Mouse (Mus musculus) midbrain, embryonic 13.5 days (tissue): ENCODE measurements around the gene Atat1. TPM values are rescaled to one million over a fixed set of nuclear protein-coding genes. Genes with fewer than 3 reads are reported as not detected.

Experiments used
- ATAC-seq: fragments of 200-750 bp; cut with Nextera tagmentation; 2 replicates; pipeline ENCODE4 v1.8.0; 2017; ENCODE audit warnings: mild to moderate bottlenecking, moderate TSS enrichment, moderate library complexity
- H3K27ac ChIP-seq: fragments of 300-500 bp; sonication (generic); 2 replicates; pipeline ENCODE4 v1.5.1; 2015; ENCODE audit warnings: inconsistent platforms, mild to moderate bottlenecking, moderate library complexity
- H3K27me3 ChIP-seq: fragments of 300-500 bp; sonication (generic); 2 replicates; pipeline ENCODE4 v1.6.1; 2015; ENCODE audit warnings: mild to moderate bottlenecking, inconsistent platforms
- H3K36me3 ChIP-seq: fragments of 300-500 bp; sonication (generic); 2 replicates; pipeline ENCODE4 v1.6.1; 2015; ENCODE audit warnings: mild to moderate bottlenecking, inconsistent platforms
- H3K4me1 ChIP-seq: fragments of 300-500 bp; sonication (generic); replicated peaks from 2 replicates; pipeline ENCODE4 v1.6.1; 2015; ENCODE audit warnings: inconsistent platforms
- H3K4me2 ChIP-seq: fragments of 300-500 bp; sonication (generic); replicated peaks from 2 replicates; pipeline ENCODE4 v1.6.1; 2015; ENCODE audit warnings: moderate library complexity, mild to moderate bottlenecking, inconsistent platforms
- H3K4me3 ChIP-seq: fragments of 300-500 bp; sonication (generic); replicated peaks from 2 replicates; pipeline ENCODE4 v1.5.1; 2015; ENCODE audit warnings: mild to moderate bottlenecking, inconsistent platforms
- H3K9ac ChIP-seq: fragments of 300-500 bp; sonication (generic); replicated peaks from 2 replicates; pipeline ENCODE4 v1.6.1; 2015; ENCODE audit warnings: mild to moderate bottlenecking, inconsistent platforms
- H3K9me3 ChIP-seq: fragments of 300-500 bp; sonication (generic); 2 replicates; pipeline ENCODE4 v1.6.1; 2016; ENCODE audit warnings: mild to moderate bottlenecking, inconsistent platforms
- WGBS: fragments of 180-500 bp; shearing (Covaris S2); methylation state at CpG from one replicate; pipeline ENCODE4 v1.1.7; 2015; 5-methylcytosine and 5-hydroxymethylcytosine counted together
- polyA plus RNA-seq: library from polyadenylated mRNA; unstranded; fragments of >200 nt; fragmentation: Nextera tagmentation; extraction: Ambion mirVana; gene quantifications from 2 replicates; pipeline ENCODE4 v1.2.1, GENCODE M21; 2015

The Atat1 gene
- polyA plus RNA-seq, 1 experiment from 2014 or later, result 466 TPM

DNA sequence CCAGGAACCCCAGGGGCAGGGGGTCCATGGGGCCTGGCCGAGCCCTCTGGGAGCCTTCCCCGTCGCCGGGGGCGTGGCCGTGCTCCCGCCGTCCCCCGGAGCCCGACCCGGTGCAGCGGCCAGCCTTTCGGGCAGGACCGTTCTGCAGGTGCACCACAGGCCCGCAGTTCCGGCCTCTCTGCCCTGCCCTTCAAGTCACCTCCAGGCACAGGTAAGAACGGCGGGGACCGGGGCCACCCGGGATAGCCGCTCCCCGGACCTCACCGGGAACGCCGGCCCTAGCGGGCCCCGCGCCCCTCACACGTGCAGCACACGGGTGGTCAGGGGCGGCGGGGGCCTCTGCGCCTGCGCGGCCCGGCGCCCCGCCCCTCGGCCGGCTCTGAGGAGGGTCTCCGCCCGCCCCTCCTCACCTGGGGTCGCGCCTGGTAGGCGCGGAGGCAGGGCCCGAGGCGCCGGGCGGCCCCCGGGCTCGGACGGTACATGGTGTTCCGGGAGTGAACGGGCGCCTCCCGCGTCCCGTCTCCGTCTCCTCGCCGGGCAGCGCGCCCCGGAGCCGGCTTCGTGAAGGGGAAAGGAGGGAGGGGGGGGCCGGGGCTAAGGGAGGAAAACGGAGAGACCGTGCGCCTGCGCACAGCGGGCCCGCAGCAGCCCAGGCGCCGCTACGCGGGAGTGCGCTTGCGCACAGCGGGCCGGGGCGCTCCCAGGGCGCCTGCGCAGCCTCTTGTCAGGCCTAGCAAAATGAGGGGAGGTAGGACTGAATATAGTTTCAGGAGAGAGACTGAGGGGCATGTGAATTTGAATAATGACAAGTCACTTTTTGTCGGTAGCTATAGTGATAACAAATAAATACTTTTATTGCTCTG, 12.9 kb downstream of the Atat1 start, which contains the start of gene 2310061I04Rik:
Gene 2310061I04Rik (minus strand): TSS at position 651 of the 863 bp plus-strand sequence.
- Histone ChIP-seq H3K9me3 (no peaks in the 10 kb centered on the region), H3K4me3 (peak within 1 kb of the TSS; percentile 80), H3K4me1 (peaks cover 23% of the 10 kb centered on the region), H3K4me2 (peak within 1 kb of the TSS; percentile 100), H3K27ac (peak within 1 kb of the TSS; percentile 93), H3K9ac (peak within 1 kb of the TSS; percentile 93), H3K27me3 (no peaks in the 10 kb centered on the region), H3K36me3 (peaks cover 69% of the 10 kb centered on the region)
- WGBS, result under 1% methylated on average over 80 of the region's 86 CpGs
- peak; percentile 94 for ATAC-seq

DNA sequence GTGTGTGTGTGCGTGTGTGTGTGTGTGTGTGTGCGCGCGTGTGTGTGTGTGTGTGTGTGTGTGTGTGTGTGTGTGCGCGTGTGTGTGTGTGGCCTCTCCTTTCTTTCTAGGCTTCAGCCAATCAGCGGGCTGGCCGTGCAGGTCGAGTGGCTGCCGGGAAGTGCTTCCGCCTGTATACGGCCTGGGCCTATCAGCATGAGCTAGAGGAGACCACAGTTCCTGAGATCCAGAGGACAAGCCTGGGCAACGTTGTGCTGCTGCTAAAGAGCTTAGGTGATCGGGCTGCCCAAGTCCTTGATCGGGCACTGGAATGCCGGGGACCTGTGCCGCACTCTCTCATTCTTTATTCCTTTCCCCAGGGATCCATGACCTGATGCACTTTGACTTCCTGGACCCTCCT, 22.1 kb downstream of the Atat1 start:
- Histone ChIP-seq H3K4me1 (no peaks in the 10 kb centered on the region), H3K27me3 (no peaks in the 10 kb centered on the region), H3K9me3 (no peaks in the 10 kb centered on the region), H3K4me3 (no peak overlapping the region), H3K36me3 (peaks cover 96% of the 10 kb centered on the region), H3K27ac (no peak overlapping the region), H3K4me2 (no peak overlapping the region), H3K9ac (no peak overlapping the region)
- no peak for ATAC-seq
- 91% methylated on average over 11 of the region's 17 CpGs for WGBS

DNA sequence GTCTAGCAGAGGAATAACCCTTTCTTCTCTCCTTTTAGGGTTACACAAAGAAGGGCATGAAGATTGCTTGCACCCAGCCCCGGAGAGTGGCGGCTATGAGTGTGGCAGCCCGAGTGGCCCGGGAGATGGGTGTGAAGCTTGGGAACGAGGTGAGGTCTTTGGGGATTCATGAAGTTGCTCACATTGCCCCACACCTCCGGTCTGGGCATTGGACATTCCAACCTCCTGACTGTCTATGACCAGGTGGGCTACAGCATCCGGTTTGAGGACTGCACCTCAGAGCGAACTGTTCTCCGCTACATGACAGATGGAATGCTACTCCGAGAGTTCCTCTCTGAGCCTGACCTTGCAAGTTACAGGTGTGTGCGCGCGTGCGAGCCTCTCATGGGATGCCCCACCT, 26.1 kb downstream of the Atat1 start:
- Histone ChIP-seq H3K9me3 (no peaks in the 10 kb centered on the region), H3K27ac (no peak overlapping the region), H3K4me3 (no peak overlapping the region), H3K9ac (no peak overlapping the region), H3K4me1 (peaks cover 18% of the 10 kb centered on the region), H3K36me3 (peaks cover 73% of the 10 kb centered on the region), H3K27me3 (no peaks in the 10 kb centered on the region), H3K4me2 (no peak overlapping the region)
- ATAC-seq, result no peak
- 98% methylated on average over 14 of the region's 14 CpGs for WGBS

DNA sequence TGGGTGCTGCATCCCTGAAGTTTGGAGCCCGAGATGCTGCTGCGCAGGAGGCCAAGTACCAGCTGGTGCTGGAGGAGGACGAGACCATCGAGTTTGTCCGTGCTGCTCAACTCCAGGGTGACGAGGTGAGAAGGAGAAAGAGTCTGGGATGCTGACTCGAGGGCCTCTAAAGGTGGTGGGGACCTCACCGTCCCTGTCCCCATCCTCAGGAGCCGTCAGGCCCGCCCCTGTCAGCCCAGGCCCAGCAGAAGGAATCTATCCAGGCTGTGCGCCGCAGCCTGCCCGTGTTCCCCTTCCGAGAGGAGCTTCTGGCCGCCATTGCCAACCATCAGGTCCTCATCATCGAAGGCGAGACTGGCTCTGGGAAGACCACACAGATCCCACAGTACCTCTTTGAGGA, 27.0 kb downstream of the Atat1 start:
- ATAC-seq, result no peak
- 93% methylated on average over 17 of the region's 17 CpGs for WGBS
- Histone ChIP-seq H3K9ac (no peak overlapping the region), H3K4me1 (peaks cover 18% of the 10 kb centered on the region), H3K4me2 (no peak overlapping the region), H3K4me3 (no peak overlapping the region), H3K36me3 (peaks cover 64% of the 10 kb centered on the region), H3K27me3 (no peaks in the 10 kb centered on the region), H3K9me3 (no peaks in the 10 kb centered on the region), H3K27ac (no peak overlapping the region)

DNA sequence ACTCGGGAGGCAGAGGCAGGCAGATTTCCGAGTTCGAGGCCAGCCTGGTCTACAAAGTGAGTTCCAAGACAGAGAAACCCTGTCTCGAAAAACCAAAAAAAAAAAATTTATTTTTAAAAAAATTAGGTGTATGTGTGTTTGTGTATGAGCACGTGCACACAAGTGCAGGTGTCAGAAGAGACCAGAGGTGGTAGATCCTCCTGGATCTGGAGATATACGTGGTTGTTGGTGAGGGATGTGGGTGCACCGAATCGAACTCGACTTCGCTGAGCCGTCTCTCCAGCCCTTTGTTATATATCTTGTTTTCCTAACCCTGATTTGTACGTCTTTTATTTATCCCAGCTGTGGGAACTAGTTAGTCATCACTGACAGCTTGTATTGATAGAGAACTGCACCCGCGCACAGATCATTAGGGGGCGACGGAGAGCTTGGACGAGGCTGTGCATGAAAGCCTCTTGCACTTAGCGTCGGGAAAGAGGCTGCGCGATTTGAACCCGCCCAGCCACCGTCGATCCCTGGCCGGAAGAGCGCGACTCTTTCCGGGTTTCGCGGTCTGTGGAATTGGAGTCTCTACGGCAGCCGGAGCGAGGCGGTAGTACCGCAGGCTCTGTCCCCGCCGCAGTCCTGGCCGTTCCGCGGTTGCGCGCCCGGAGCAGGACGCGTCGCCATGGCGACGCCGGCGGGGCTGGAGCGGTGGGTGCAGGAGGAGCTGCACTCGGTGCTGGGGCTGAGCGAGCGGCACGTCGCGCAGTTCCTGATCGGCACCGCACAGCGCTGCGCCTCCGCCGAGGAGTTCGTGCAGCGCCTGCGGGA, 30.4 kb downstream of the Atat1 start, which contains the start of gene Dhx16:
Gene Dhx16 (plus strand): TSS at position 575 of the 813 bp plus-strand sequence.
- Histone ChIP-seq H3K9me3 (no peaks in the 10 kb centered on the region), H3K4me3 (peak within 1 kb of the TSS; percentile 95), H3K4me2 (peak within 1 kb of the TSS; percentile 90), H3K27ac (peak within 1 kb of the TSS; percentile 77), H3K36me3 (peaks cover 50% of the 10 kb centered on the region), H3K4me1 (peaks cover 18% of the 10 kb centered on the region), H3K27me3 (no peaks in the 10 kb centered on the region), H3K9ac (peak within 1 kb of the TSS; percentile 95)
- WGBS, result 5% methylated on average over 66 of the region's 66 CpGs
- peak; percentile 94 for ATAC-seq

DNA sequence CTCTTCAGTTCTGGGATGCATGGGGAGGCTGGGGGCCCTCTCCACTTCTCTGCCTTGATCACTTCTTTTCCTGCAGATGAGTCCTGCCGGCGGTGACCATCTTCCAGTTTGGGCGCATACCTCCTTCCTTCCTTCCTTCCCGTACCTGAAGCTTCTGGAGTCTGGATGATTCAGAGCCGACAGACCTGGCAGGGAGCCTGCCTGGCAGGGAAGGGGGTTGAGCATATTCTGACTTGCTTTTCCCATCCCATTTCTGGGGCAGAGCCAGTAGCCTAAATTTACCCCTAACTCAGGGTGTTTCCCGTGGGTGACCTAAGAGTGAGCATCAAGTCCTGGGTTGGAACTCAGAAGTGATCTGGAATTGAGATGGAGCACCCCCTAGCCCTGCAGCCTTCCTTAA, 35.2 kb downstream of the Atat1 start:
- no peak overlapping the region for H3K4me2 ChIP-seq
- no peak overlapping the region for H3K27ac ChIP-seq
- H3K4me3 ChIP-seq, result no peak overlapping the region
- no peaks in the 10 kb centered on the region for H3K27me3 ChIP-seq
- H3K9me3 ChIP-seq, result no peaks in the 10 kb centered on the region
- peaks cover 41% of the 10 kb centered on the region for H3K36me3 ChIP-seq
- H3K9ac ChIP-seq, result no peak overlapping the region
- peaks cover 45% of the 10 kb centered on the region for H3K4me1 ChIP-seq
- 91% methylated on average over 6 of the region's 6 CpGs for WGBS
- ATAC-seq, result no peak

DNA sequence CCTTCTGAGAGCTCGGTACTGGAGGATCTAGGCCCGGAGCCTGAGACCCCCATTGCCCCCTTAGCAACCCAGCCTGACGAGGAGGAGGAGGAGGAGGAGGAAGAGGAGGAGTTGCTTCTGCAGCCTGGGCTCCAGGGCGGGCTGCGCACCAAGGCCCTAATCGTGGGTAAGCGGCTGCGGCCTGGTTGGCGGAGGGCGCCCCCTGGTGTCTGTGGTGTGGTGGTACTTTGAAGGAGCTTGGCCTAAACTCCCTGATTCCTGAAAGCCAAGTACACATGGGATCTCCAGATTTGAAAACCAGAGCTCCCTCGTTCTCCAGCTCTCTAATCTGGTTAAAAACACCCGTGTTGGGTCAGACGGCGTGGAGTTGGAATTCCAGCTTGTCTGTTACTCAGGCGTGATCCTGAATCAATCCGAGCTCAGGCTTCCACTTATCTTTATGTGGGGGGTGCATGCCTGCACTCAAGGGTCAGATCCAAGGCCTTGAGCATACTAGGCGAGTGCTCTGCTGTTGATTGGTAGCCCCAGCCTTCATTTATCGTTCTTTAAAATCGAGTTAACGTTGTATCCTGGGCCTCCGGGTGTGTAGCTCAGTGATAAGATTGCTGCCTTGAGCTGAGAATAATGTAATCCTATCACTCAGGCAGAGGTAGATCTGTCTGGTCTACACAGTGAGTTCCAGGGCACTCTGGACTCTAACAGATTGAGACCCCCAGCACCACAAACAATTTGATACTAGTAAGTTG, 35.9 kb downstream of the Atat1 start:
- peak; percentile 37; the same call in 1 of the 2 replicates for ATAC-seq

DNA sequence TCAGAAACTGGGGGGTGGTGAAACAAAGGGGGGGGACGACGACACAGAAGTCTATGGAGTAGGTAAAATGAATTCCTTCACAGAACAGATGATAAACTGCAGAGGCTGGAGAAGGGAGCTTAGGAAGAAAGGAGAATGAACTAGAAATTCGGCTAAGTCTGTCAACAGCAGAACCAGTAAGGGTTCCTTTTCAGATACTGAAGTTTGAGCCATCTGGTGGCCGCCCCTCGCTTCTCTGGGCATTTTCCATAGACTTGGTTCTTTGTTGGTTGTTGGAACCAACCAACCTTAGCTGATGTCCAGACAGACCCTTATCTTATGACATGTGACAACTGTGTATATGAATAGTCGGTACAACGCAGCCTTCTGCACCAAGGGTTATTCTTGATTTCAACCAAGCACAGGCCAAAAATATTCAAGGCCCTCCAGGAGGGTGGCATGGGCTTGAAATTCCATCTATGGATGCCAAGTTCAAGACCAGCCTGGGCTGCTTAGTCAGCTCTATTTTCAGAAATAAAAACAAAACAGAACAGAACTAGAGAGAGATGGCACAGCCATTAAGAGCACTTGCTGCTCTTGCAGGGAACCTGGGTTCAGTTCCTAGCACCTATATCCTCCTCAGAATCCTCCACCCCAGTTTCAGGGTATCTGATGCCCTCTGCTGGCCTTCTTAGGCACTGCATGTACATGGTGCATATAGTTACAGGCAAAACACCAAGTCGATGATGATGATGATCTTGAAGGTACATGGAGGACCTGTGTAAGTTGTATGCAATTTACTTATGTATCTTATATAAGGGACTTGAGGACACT, 38.8 kb downstream of the Atat1 start:
- ATAC-seq, result no peak
- WGBS, result 93% methylated on average over 8 of the region's 8 CpGs
- Histone ChIP-seq H3K9me3 (no peaks in the 10 kb centered on the region), H3K4me3 (peak overlapping the region; percentile 84), H3K4me1 (peaks cover 71% of the 10 kb centered on the region), H3K4me2 (peak overlapping the region; percentile 92), H3K9ac (peak overlapping the region; percentile 97; the same call in 1 of the 2 replicates), H3K36me3 (peaks cover 38% of the 10 kb centered on the region), H3K27me3 (no peaks in the 10 kb centered on the region), H3K27ac (peak overlapping the region; percentile 31; the same call in 1 of the 2 replicates)

More for the DNA sequence above, 35.9 kb downstream of the Atat1 start:
- Histone ChIP-seq H3K4me3 (peak overlapping the region; percentile 8; the same call in 1 of the 2 replicates), H3K9ac (peak overlapping the region; percentile 47; the same call in 1 of the 2 replicates), H3K9me3 (no peaks in the 10 kb centered on the region), H3K4me1 (peaks cover 51% of the 10 kb centered on the region), H3K27me3 (no peaks in the 10 kb centered on the region), H3K36me3 (peaks cover 41% of the 10 kb centered on the region), H3K27ac (0 out of 2 replicates have a peak overlapping the region, but pooled peaks have one; percentile 47), H3K4me2 (peak overlapping the region; percentile 37)
- WGBS, result 33% methylated on average over 21 of the region's 21 CpGs

DNA sequence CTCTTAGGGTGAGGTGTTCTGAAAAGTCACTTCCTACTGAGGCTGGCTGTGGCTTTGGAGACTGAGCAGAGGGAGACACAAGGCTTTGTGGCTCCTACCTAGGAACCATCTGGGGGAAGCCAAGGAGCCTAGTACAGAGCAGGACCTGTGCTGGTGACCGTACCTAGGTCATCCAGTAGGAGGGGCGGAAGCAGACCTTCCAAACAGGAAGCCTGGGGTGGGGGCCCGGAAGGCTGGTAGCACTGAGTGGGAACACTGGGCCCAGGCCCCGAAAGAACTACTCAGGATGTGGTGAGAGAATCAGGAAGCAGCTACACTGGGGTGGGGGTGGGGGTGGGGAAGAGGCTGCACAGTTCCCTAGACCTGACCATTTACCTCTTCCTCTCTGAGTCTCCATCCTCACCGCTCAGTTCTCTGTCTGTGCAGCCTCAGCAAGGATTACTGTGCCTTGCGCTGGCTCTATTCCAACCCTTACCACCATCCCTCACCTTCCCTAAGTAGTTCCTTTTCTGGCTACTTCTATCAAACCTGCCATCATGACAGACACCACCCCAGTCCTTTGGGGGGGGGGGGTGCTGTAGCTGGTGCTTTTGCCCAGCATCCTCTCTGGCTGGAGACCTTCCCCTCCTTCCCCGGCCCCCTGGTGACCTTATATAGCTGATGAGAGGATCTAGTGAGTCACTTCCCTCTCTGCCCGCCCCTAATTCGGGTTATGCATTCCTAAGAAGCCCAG, 39.6 kb downstream of the Atat1 start:
- Histone ChIP-seq H3K9ac (peak overlapping the region; percentile 97), H3K4me3 (peak overlapping the region; percentile 84), H3K27me3 (no peaks in the 10 kb centered on the region), H3K27ac (peak overlapping the region; percentile 31), H3K36me3 (peaks cover 32% of the 10 kb centered on the region), H3K4me1 (peaks cover 71% of the 10 kb centered on the region), H3K9me3 (no peaks in the 10 kb centered on the region), H3K4me2 (peak overlapping the region; percentile 92)
- ATAC-seq, result no peak
- 74% methylated on average over 9 of the region's 9 CpGs for WGBS

DNA sequence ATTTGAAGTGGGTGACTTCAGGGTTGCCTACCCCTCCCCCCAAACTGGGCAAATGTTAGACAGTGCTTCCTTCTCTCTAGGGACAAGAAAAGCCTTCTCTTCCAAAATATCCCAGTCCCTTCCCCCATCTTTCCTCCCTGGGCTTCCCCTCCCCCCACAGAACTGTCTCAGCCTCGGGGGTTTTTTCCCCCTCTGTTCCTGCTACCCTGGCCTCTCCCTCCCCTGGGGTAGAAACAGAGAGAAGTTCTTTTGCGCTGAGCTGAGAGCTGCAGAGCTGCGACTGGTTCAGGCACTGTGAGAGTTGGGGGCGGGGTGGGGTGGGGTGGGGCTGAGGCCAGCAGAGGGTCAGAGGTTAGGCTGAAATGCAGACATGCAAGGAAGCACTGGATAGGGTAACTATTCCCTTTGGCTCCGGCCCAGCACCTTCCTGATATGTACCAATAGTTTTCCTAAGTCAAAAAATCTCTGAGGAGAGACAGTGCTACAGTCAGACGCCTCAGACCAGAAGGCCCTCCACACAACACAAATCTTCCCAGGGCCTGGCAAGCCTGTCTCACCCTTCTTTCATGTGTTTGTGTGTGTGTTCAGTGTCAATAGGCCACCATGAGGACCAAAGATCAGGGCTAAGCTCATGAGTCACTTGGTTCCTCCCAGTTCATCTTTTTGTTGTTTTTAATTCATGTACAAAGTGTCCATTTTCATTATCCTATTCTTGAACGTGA, 40.4 kb downstream of the Atat1 start:
- Histone ChIP-seq H3K27me3 (no peaks in the 10 kb centered on the region), H3K4me2 (peak overlapping the region; percentile 92), H3K4me3 (peak overlapping the region; percentile 84), H3K36me3 (peaks cover 24% of the 10 kb centered on the region), H3K9me3 (no peaks in the 10 kb centered on the region), H3K9ac (peak overlapping the region; percentile 97), H3K4me1 (peaks cover 79% of the 10 kb centered on the region), H3K27ac (peak overlapping the region; percentile 31)
- 3% methylated on average over 7 of the region's 7 CpGs for WGBS
- ATAC-seq, result no peak
